Mouse (Mus musculus): ENCODE results near the gene Adpgk. TPM values are rescaled to one million over a fixed set of nuclear protein-coding genes. Genes with fewer than 3 reads are reported as not detected.
A peak's percentile ranks its signal among the peaks of the same experiment; 100 is the strongest.

The Adpgk gene
- polyA plus RNA-seq (2015; fragmentation: Nextera tagmentation; extraction: Ambion mirVana), result 36.7 and 37.6 TPM in 2 replicates

DNA sequence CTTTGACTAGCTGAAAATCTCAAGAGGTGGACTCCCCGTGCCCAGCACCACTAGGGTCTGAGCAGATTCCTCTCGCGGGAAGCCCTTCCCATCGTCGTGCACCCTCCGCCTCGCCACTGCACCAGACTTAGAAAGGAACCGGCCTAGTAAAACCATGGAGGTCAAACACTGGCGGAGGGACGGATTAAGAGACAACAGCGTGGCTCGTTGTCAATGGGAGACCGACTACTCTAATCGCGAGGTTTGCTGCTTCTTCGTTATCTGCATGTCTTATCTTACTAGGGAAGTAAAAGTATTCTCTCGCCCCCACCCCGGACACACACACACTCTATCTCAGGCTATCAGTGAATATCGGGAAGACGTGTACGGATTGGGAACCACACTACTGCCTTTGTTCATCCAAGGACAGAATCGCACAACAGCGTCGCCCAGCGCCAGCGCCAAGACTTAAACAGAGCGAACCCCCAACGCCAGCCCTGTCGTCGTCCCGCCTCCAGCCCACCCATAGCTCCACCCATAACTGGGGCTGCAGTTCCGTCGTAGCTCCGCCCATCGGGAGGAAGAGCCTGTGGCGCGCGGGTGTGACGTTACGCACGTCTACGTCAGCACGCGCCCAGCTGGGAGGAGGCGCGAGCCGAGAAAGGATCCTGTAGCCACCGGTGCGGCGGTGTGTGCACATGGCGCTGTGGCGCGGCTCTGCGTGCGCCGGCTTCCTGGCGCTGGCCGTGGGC, at the start of gene Adpgk:
Adpgk (plus strand) TSS at position 602 of the 731 bp plus-strand sequence.
- Histone ChIP-seq H3K27me3 (ENCODE audit: insufficient read depth, low read length) (no peaks in the 10 kb centered on the region), H3K9me3 (ENCODE audit: low read length) (no peaks in the 10 kb centered on the region), H3K27ac (ENCODE audit: low read length) (peak within 1 kb of the TSS; percentile 87), H3K4me1 (ENCODE audit: insufficient read depth, low read length) (peaks cover 17% of the 10 kb centered on the region), H3K4me3 (ENCODE audit: low read length) (peak within 1 kb of the TSS; percentile 75), H3K9ac (replicated peaks; ENCODE audit: low read length) (peak within 1 kb of the TSS; percentile 86), H3K36me3 (ENCODE audit: insufficient read depth, low read length) (no peaks in the 10 kb centered on the region), H3K4me2 (replicated peaks; ENCODE audit: low read depth, low read length) (peak within 1 kb of the TSS; percentile 83)
- ATAC-seq (ENCODE audit: low FRiP score, low TSS enrichment), result peak; percentile 98
- 1% methylated on average over 58 of the region's 58 CpGs for WGBS

GRCm38 (mm10) chr9:59245181-59245580, 46.2 kb upstream of the Adpgk start:
- no peaks in the 10 kb centered on the region for H3K27me3 ChIP-seq (ENCODE audit: insufficient read depth, low read length)
- no peaks in the 10 kb centered on the region for H3K9me3 ChIP-seq (ENCODE audit: low read length)
- H3K4me2 ChIP-seq (replicated peaks; ENCODE audit: low read depth, low read length), result no peak overlapping the region
- no peak overlapping the region for H3K27ac ChIP-seq (ENCODE audit: low read length)
- no peak overlapping the region for H3K9ac ChIP-seq (replicated peaks; ENCODE audit: low read length)
- no peaks in the 10 kb centered on the region for H3K36me3 ChIP-seq (ENCODE audit: insufficient read depth, low read length)
- H3K4me1 ChIP-seq (ENCODE audit: insufficient read depth, low read length), result 0 out of 2 replicates have a peak, but pooled peaks cover 7% of the 10 kb centered on the region
- H3K4me3 ChIP-seq (ENCODE audit: low read length), result no peak overlapping the region
- WGBS, result 54% methylated on average over 6 of the region's 7 CpGs
- no peak for ATAC-seq (ENCODE audit: low FRiP score, low TSS enrichment)

- 39% methylated on average over 6 of the region's 6 CpGs for WGBS
- Histone ChIP-seq H3K9me3 (ENCODE audit: low read length) (no peaks in the 10 kb centered on the region), H3K4me1 (ENCODE audit: insufficient read depth, low read length) (0 out of 2 replicates have a peak, but pooled peaks cover 7% of the 10 kb centered on the region), H3K4me3 (ENCODE audit: low read length) (no peak overlapping the region), H3K36me3 (ENCODE audit: insufficient read depth, low read length) (no peaks in the 10 kb centered on the region), H3K27ac (ENCODE audit: low read length) (no peak overlapping the region), H3K27me3 (ENCODE audit: insufficient read depth, low read length) (no peaks in the 10 kb centered on the region), H3K4me2 (replicated peaks; ENCODE audit: low read depth, low read length) (no peak overlapping the region), H3K9ac (replicated peaks; ENCODE audit: low read length) (no peak overlapping the region)
- no peak for ATAC-seq (ENCODE audit: low FRiP score, low TSS enrichment)
Observed at GRCm38 (mm10) chr9:59246456-59247029, 44.8 kb upstream of the Adpgk start.

DNA sequence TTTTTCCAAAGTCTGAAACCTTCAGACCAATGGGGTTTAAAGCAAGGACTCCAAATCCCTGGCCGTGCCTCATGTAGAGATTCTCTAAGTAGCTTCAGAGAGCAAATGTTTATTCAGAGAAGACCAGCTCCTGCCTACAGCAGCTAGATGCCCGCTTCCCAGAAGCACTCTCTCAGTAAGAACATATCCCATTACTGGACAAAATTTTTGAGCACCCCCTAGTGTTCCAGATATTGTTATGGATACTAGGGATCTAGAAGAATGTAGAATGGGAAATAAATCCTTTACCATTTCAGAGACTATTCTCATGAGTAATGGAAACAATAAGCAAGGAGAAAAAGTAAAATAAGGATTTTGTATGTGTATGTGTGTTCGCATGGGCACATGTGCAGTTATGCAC, 42.0 kb upstream of the Adpgk start:
- H3K4me2 ChIP-seq (replicated peaks; ENCODE audit: low read depth, low read length), result no peak overlapping the region
- 61% methylated on average over 3 of the region's 3 CpGs for WGBS
- H3K4me1 ChIP-seq (ENCODE audit: insufficient read depth, low read length), result 0 out of 2 replicates have a peak, but pooled peaks cover 7% of the 10 kb centered on the region
- H3K27ac ChIP-seq (ENCODE audit: low read length), result no peak overlapping the region
- H3K4me3 ChIP-seq (ENCODE audit: low read length), result no peak overlapping the region
- H3K27me3 ChIP-seq (ENCODE audit: insufficient read depth, low read length), result no peaks in the 10 kb centered on the region
- H3K9ac ChIP-seq (replicated peaks; ENCODE audit: low read length), result no peak overlapping the region
- H3K36me3 ChIP-seq (ENCODE audit: insufficient read depth, low read length), result no peaks in the 10 kb centered on the region
- ATAC-seq (ENCODE audit: low FRiP score, low TSS enrichment), result no peak
- no peaks in the 10 kb centered on the region for H3K9me3 ChIP-seq (ENCODE audit: low read length)

GRCm38 (mm10) chr9:59250272-59250671, 41.1 kb upstream of the Adpgk start:
- Histone ChIP-seq H3K9me3 (ENCODE audit: low read length) (no peaks in the 10 kb centered on the region), H3K4me1 (ENCODE audit: insufficient read depth, low read length) (0 out of 2 replicates have a peak, but pooled peaks cover 7% of the 10 kb centered on the region), H3K36me3 (ENCODE audit: insufficient read depth, low read length) (no peaks in the 10 kb centered on the region), H3K4me2 (replicated peaks; ENCODE audit: low read depth, low read length) (no peak overlapping the region), H3K9ac (replicated peaks; ENCODE audit: low read length) (no peak overlapping the region), H3K4me3 (ENCODE audit: low read length) (no peak overlapping the region), H3K27me3 (ENCODE audit: insufficient read depth, low read length) (no peaks in the 10 kb centered on the region), H3K27ac (ENCODE audit: low read length) (no peak overlapping the region)
- no peak for ATAC-seq (ENCODE audit: low FRiP score, low TSS enrichment)
- 66% methylated on average over 3 of the region's 3 CpGs for WGBS

GRCm38 (mm10) chr9:59254716-59255421, 36.5 kb upstream of the Adpgk start:
- H3K36me3 ChIP-seq (ENCODE audit: insufficient read depth, low read length), result no peaks in the 10 kb centered on the region
- no peak overlapping the region for H3K4me2 ChIP-seq (replicated peaks; ENCODE audit: low read depth, low read length)
- H3K27ac ChIP-seq (ENCODE audit: low read length), result no peak overlapping the region
- H3K27me3 ChIP-seq (ENCODE audit: insufficient read depth, low read length), result no peaks in the 10 kb centered on the region
- no peak overlapping the region for H3K4me3 ChIP-seq (ENCODE audit: low read length)
- H3K9ac ChIP-seq (replicated peaks; ENCODE audit: low read length), result no peak overlapping the region
- H3K9me3 ChIP-seq (ENCODE audit: low read length), result no peaks in the 10 kb centered on the region
- H3K4me1 ChIP-seq (ENCODE audit: insufficient read depth, low read length), result 0 out of 2 replicates have a peak, but pooled peaks cover 4% of the 10 kb centered on the region
- ATAC-seq (ENCODE audit: low FRiP score, low TSS enrichment), result no peak
- 67% methylated on average over 5 of the region's 5 CpGs for WGBS

DNA sequence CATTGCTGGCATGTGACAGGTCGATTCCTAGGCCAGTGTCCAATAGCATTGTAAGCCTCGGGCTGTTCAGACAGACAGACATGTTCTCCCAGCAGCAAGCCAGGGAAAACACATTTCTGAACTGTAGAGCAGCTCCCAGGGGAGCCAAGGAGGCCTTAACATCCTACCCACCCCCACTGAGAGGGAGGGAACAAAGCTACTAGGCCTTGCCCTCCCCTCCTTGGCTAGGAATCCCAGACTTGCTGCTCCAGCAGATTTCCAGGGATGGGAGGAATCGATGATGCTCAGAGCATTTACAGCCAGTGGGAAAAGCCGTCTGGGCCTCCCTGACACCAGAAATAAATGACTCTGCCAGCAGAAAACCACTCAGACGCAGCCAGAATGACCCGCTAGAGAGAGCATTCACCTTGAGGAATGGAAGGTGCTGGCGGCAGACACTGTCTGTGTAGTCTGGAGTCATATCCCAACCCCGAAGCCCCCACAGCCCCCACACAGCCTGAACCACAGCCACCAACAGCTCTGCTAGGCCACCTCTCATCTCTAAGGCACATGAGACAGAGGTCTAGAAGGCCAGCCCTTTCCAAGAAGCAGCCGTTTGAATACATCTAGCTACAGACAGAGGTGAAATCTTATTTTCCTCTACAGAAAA, 31.4 kb upstream of the Adpgk start:
- no peaks in the 10 kb centered on the region for H3K9me3 ChIP-seq (ENCODE audit: low read length)
- H3K36me3 ChIP-seq (ENCODE audit: insufficient read depth, low read length), result no peaks in the 10 kb centered on the region
- H3K9ac ChIP-seq (replicated peaks; ENCODE audit: low read length), result no peak overlapping the region
- H3K27ac ChIP-seq (ENCODE audit: low read length), result peak overlapping the region; percentile 62
- WGBS, result 31% methylated on average over 9 of the region's 9 CpGs
- no peak overlapping the region for H3K4me2 ChIP-seq (replicated peaks; ENCODE audit: low read depth, low read length)
- peak; percentile 51; the same call in 1 of the 2 replicates for ATAC-seq (ENCODE audit: low FRiP score, low TSS enrichment)
- no peak overlapping the region for H3K4me3 ChIP-seq (ENCODE audit: low read length)
- 0 out of 2 replicates have a peak, but pooled peaks cover 12% of the 10 kb centered on the region for H3K4me1 ChIP-seq (ENCODE audit: insufficient read depth, low read length)
- no peaks in the 10 kb centered on the region for H3K27me3 ChIP-seq (ENCODE audit: insufficient read depth, low read length)

GRCm38 (mm10) chr9:59266332-59266731, 25.0 kb upstream of the Adpgk start:
- Histone ChIP-seq H3K27me3 (ENCODE audit: insufficient read depth, low read length) (no peaks in the 10 kb centered on the region), H3K9ac (replicated peaks; ENCODE audit: low read length) (0 out of 2 replicates have a peak overlapping the region, but pooled peaks have one; percentile 4), H3K36me3 (ENCODE audit: insufficient read depth, low read length) (no peaks in the 10 kb centered on the region), H3K4me2 (replicated peaks; ENCODE audit: low read depth, low read length) (no peak overlapping the region), H3K4me3 (ENCODE audit: low read length) (no peak overlapping the region), H3K4me1 (ENCODE audit: insufficient read depth, low read length) (peaks cover 15% of the 10 kb centered on the region), H3K27ac (ENCODE audit: low read length) (no peak overlapping the region), H3K9me3 (ENCODE audit: low read length) (no peaks in the 10 kb centered on the region)
- 41% methylated on average over 6 of the region's 6 CpGs for WGBS
- ATAC-seq (ENCODE audit: low FRiP score, low TSS enrichment), result no peak

GRCm38 (mm10) chr9:59269728-59270127, 21.6 kb upstream of the Adpgk start:
- Histone ChIP-seq H3K9me3 (ENCODE audit: low read length) (no peaks in the 10 kb centered on the region), H3K4me1 (ENCODE audit: insufficient read depth, low read length) (peaks cover 24% of the 10 kb centered on the region), H3K4me3 (ENCODE audit: low read length) (no peak overlapping the region), H3K36me3 (ENCODE audit: insufficient read depth, low read length) (no peaks in the 10 kb centered on the region), H3K4me2 (replicated peaks; ENCODE audit: low read depth, low read length) (no peak overlapping the region), H3K27ac (ENCODE audit: low read length) (no peak overlapping the region), H3K9ac (replicated peaks; ENCODE audit: low read length) (no peak overlapping the region), H3K27me3 (ENCODE audit: insufficient read depth, low read length) (no peaks in the 10 kb centered on the region)
- peak; percentile 64 for ATAC-seq (ENCODE audit: low FRiP score, low TSS enrichment)
- WGBS, result 6% methylated on average over 5 of the region's 5 CpGs
